Mouse (Mus musculus) liver, embryonic 14.5 days (tissue): ENCODE measurements at regions not wholly inside any gene's neighbourhood (a gene's known extent, or its start where the extent isn't known, plus 50 kb on each side); places are given as distances from the start of the nearest gene placed in this dataset.

Experiments used
- ATAC-seq: fragments of 200-750 bp; cut with Nextera tagmentation; 2 replicates; pipeline ENCODE4 v1.8.0; 2017; ENCODE audit warnings: moderate number of reproducible peaks, mild to moderate bottlenecking, moderate library complexity; ENCODE audit not compliant: insufficient read depth
- DNase-seq, 3 experiments: peaks; one replicate each; pipeline ENCODE4 v3.0.0-alpha.2; 2012 to 2013; ENCODE audit warnings: low read depth in 3 of 3, low spot score in 3 of 3
- H3K27ac ChIP-seq: fragments of 300-500 bp; sonication (generic); 2 replicates; pipeline ENCODE4 v1.5.1; 2014; ENCODE audit warnings: moderate library complexity, mild to moderate bottlenecking, control low read depth, inconsistent platforms
- H3K27me3 ChIP-seq: fragments of 300-500 bp; sonication (generic); 2 replicates; pipeline ENCODE4 v1.6.1; 2014; ENCODE audit warnings: mild to moderate bottlenecking, low read length, moderate library complexity; ENCODE audit not compliant: control insufficient read depth, insufficient read depth
- H3K36me3 ChIP-seq: fragments of 300-500 bp; sonication (generic); replicated peaks from 2 replicates; pipeline ENCODE4 v1.6.1; 2014; ENCODE audit warnings: low read depth; ENCODE audit not compliant: control insufficient read depth, insufficient read depth
- H3K4me1 ChIP-seq, 2 experiments: fragments of 200-500 bp in 1 of 2; fragments of 300-500 bp in 1 of 2; sonication (generic) in 1 of 2; replicated peaks; 2 replicates each; pipeline ENCODE4 v1.6.1; 2012 to 2014; ENCODE audit warnings: antibody characterized with exemption in 1 of 2, inconsistent platforms in 1 of 2, low read length in 1 of 2; ENCODE audit not compliant: control insufficient read depth in 2 of 2, insufficient read depth in 2 of 2
- H3K4me2 ChIP-seq: fragments of 300-500 bp; sonication (generic); 2 replicates; pipeline ENCODE4 v1.6.1; 2014; ENCODE audit warnings: low read depth, mild to moderate bottlenecking, control low read depth, moderate library complexity
- H3K4me3 ChIP-seq, 2 experiments: fragments of 200-500 bp in 1 of 2; fragments of 300-500 bp in 1 of 2; sonication (generic) in 1 of 2; 2 replicates each; pipeline ENCODE4 v1.5.1; 2012 to 2014; ENCODE audit warnings: low read depth in 2 of 2, low read length in 2 of 2, mild to moderate bottlenecking in 2 of 2, control low read depth in 1 of 2, inconsistent platforms in 1 of 2, moderate library complexity in 1 of 2; ENCODE audit not compliant: insufficient read depth in 1 of 2
- H3K9ac ChIP-seq: fragments of 300-500 bp; sonication (generic); replicated peaks from 2 replicates; pipeline ENCODE4 v1.6.1; 2014; ENCODE audit warnings: mild to moderate bottlenecking, control low read depth, moderate library complexity
- H3K9me3 ChIP-seq: fragments of 300-500 bp; sonication (generic); 2 replicates; pipeline ENCODE4 v1.6.1; 2016; ENCODE audit warnings: low read length, mixed read lengths; ENCODE audit not compliant: control insufficient read depth
- CTCF ChIP-seq: IDR thresholded peaks from 2 replicates; pipeline ENCODE4 v1.5.1; 2016; ENCODE audit warnings: antibody characterized with exemption, low read depth, control low read depth
- EP300 ChIP-seq: IDR thresholded peaks from 2 replicates; pipeline ENCODE4 v1.6.1; 2016; ENCODE audit warnings: antibody characterized with exemption, low read depth
- WGBS: fragments of 180-500 bp; shearing (Covaris S2); extraction: QIAGEN DNeasy Blood & Tissue Kit; methylation state at CpG from one replicate; pipeline ENCODE4 v1.1.7; 2014; ENCODE audit not compliant: insufficient replicate concordance; 5-methylcytosine and 5-hydroxymethylcytosine counted together

DNA sequence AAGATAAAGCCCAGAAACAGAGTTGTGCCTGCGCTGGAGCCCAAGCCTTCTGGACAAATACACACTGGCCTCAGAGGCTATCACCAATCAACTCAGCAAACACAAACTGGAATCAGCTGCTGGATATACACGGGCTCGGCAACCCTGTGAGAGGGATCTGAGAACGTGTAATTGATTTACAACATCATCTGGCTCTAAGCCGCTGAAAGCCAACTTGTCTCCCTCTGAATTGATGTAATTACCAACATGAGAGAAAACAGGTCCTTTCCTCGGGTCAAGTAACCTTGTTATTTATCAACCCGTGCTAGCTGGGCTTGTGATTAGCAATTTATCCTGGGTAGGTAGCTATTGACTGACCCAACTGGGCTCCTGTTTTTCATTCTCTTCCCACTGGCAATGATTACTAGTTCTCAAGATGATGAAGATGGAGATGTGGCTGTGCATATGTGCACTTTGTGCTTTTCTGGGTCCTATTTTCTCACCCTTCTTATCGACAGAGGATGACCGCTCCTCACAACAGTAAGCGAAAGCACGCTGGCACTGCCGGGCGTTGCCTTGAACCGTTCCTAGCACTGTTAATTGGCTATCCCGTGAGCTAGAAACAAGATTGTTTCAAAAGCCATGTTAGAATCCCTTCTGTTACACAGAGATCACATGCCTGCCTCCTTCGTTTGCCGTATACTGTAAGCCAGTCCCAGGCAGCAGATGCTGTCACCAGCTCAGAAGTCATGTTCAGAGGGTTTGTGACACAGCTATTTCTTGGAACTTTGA lies 147.3 kb upstream of the Cd180 start:
- Histone ChIP-seq H3K9me3 (no peaks in the 10 kb centered on the region), H3K9ac (no peak overlapping the region), H3K36me3 (no peaks in the 10 kb centered on the region), H3K27ac (no peak overlapping the region), H3K4me3 (no peak overlapping the region), H3K4me2 (no peak overlapping the region), H3K27me3 (no peaks in the 10 kb centered on the region), H3K4me1 (no peaks in the 10 kb centered on the region)
- WGBS, result 58% methylated on average over 17 of the region's 17 CpGs
- ATAC-seq (no peak), DNase-seq (no peak)
- TF ChIP-seq EP300 (no peak), CTCF (no peak)

DNA sequence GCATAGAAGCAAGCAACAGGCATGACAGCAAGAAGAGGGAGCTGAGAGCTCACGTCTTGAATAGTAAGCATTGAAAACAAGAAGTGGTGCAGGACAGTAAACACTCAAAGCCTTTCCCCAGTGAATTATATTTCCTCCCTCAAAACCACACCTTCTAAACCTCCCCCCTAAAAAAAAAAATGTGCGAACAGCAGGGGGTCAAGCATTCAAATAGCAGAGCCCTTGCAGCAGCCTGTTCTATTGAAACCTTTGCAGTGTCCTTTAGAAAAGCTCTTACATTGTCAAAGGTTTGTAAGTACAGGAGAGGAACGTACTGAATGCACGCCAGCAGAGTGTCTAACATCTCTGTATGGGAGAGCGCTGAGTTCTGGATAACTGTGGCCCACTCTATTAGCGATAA lies 145.1 kb upstream of the Cd180 start:
- H3K27ac ChIP-seq, result no peak overlapping the region
- H3K9me3 ChIP-seq, result no peaks in the 10 kb centered on the region
- H3K36me3 ChIP-seq, result no peaks in the 10 kb centered on the region
- 44% methylated on average over 6 of the region's 6 CpGs for WGBS
- no peak for TF ChIP-seq EP300
- no peak for TF ChIP-seq CTCF
- H3K27me3 ChIP-seq, result no peaks in the 10 kb centered on the region
- no peaks in the 10 kb centered on the region for H3K4me1 ChIP-seq
- ATAC-seq, result no peak
- H3K4me2 ChIP-seq, result no peak overlapping the region
- no peak overlapping the region for H3K4me3 ChIP-seq
- H3K9ac ChIP-seq, result no peak overlapping the region
- no peak for DNase-seq

DNA sequence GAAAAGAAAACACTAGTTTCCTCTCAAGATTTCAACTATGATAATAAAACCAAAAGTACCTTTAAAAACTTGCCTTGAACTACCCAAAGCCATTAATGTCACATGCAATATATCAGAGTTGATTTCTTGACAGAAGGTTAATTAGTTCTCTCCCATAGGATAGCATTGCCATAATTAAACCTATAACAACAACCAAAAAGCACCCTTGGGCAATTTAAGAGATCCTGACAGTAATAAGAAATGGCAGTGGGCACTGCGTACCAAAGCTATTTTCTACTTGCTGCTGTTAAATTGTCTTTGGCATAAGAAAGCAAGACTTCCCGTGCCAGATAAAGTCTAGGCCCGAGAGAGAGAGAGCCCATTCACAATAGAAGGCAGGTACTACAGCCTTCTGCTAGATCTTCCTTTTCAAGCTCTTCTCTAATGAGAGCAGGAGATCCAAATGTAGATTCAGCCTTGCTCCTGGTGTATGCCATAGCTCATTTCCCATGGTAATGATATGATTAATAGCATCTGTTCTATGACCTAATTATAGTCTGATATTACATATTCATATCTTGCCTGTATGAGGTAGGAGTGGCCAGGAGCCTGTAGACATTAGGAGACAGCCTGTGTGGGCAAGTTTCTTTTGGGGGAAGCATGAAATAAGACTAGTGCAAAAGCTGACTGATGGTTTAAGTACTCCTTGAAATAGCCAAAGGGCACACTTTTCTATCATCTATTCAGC lies 126.3 kb upstream of the Cd180 start:
- no peak for ATAC-seq
- TF ChIP-seq CTCF (no peak), EP300 (no peak)
- Histone ChIP-seq H3K9me3 (no peaks in the 10 kb centered on the region), H3K9ac (no peak overlapping the region), H3K27ac (no peak overlapping the region), H3K27me3 (no peaks in the 10 kb centered on the region), H3K4me3 (no peak overlapping the region), H3K4me2 (no peak overlapping the region), H3K4me1 (no peaks in the 10 kb centered on the region), H3K36me3 (no peaks in the 10 kb centered on the region)
- DNase-seq, result no peak
- WGBS, result 70% methylated on average over 3 of the region's 3 CpGs

DNA sequence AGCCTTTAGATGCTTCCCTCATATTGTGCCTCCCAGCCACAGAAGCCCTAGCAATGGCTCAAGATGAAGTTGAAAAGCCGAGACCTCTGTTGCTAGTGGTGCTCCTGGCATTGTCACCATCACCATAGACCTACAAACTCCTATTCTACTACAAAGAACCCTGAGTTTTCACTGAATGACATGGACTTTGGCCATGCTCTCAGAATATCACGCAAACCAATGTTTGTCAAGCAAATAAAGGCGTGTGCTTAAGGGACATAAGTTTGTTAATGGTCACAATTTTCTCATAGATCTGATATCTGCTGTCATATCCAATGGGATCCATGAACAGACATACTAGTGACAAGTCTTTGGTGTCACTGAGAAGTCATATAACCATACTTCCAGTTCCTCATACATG lies 123.8 kb upstream of the Cd180 start:
- Histone ChIP-seq H3K36me3 (no peaks in the 10 kb centered on the region), H3K9ac (no peak overlapping the region), H3K9me3 (no peaks in the 10 kb centered on the region), H3K27me3 (no peaks in the 10 kb centered on the region), H3K27ac (no peak overlapping the region), H3K4me2 (no peak overlapping the region), H3K4me1 (no peaks in the 10 kb centered on the region), H3K4me3 (no peak overlapping the region)
- no peak for ATAC-seq
- 62% methylated on average over 3 of the region's 3 CpGs for WGBS
- DNase-seq, result no peak
- TF ChIP-seq EP300 (no peak), CTCF (no peak)

DNA sequence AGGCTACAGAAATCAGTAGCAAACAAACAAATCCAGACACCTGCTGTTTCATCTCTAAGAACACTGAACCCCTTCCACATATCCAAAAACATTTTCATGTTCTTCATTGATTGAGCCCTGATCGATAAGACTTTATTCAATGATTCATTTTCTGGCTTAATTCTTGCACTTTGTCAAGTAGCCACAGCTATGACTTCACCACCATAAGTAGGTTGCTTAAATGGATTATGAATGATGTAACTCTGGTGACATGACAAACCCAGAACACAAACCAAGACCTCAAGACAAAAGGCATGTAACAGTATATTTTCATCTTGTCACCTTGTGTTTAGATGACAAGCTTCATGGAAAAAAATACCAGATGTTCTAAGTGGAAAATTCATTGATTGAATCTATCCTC lies 123.1 kb upstream of the Cd180 start:
- H3K4me2 ChIP-seq, result no peak overlapping the region
- H3K27me3 ChIP-seq, result no peaks in the 10 kb centered on the region
- DNase-seq (no peak), ATAC-seq (no peak)
- H3K9ac ChIP-seq, result no peak overlapping the region
- 62% methylated on average over 1 of the region's 1 CpGs for WGBS
- no peak for TF ChIP-seq CTCF
- TF ChIP-seq EP300, result no peak
- no peaks in the 10 kb centered on the region for H3K4me1 ChIP-seq
- no peaks in the 10 kb centered on the region for H3K36me3 ChIP-seq
- H3K4me3 ChIP-seq, result no peak overlapping the region
- no peak overlapping the region for H3K27ac ChIP-seq
- no peaks in the 10 kb centered on the region for H3K9me3 ChIP-seq
